Mouse (Mus musculus) heart, postnatal 25 days (tissue): ENCODE measurements around the gene Atg7. TPM values are rescaled to one million over a fixed set of nuclear protein-coding genes. Genes with fewer than 3 reads are reported as not detected.

Experiments used
- DNase-seq: peaks from one replicate; pipeline ENCODE4 v3.0.0; 2022; ENCODE audit warnings: low spot score
- intact Hi-C: fragments of 180-260 bp; cut with DNase I; formaldehyde crosslinking; loops from one replicate; pipeline ENCODE4 v1.15.1; 2025
- total RNA-seq, 2 experiments: library from RNA; stranded (reverse); gene quantifications; 2 replicates each; pipeline ENCODE4 v1.2.3; 2021

Atg7 gene
- total RNA-seq, 2 experiments from 2014 or later = 9.5 to 10.8 TPM

DNA sequence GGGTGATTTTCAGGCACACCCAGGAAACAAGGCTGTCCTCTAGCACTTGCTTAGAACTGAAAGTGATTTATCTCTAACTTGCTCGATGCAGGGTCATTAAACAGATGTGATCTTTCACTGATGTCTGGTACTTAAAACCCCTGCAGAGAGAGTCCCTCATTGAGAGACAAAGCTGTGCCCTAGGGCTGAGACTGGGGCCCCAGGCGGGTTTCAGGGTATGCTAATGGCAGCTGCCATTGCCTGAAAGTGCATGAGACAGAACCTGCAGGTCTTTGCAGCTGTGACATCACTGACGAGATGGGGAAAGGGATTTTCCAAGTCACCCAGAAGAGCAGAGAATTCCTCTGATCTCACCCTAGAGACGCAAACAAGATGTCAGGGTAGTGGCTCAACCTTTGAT is 135.0 kb downstream of the Atg7 start:
- DNase-seq = no peak
- intact Hi-C loops = no loop called here

DNA sequence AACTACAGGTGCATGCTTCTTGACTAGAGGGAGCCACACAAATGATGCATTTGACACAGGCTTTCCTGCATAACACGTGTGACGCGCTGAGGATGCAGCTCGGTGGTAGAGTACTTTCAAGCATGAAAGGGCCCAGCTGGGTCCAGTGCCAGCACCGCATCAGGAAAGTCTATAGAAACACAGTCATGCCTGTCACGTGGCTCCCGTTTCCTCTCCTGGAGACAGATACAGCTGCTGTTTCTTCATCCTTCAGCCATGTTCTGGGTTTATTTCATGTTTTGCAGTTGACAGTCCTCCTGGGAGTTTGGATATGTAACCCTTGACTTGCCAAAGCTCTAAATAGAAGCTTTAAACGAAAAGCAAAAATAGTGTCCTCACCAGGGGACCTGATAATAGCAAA is 135.8 kb downstream of the Atg7 start:
- intact Hi-C loops = no loop called here
- DNase-seq = no peak

DNA sequence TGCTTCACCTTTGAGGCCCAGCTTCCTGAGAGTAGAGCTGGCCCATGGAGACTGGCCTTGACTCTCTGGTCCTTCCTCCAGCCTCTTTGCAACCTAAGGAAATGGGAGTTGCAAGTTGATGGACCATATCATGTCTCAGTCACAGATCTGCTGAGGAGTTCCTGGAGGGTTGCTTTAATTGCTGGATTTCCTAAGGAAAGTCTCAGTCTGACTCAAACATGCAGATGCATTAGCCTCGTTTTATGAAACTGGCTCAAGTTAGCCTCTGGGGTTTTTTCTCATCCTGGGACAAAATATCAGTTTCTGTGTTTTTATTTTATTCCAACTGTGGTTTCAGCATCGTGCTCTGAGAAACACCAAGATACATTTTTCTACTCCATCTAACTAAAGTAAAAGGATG is 137.7 kb downstream of the Atg7 start:
- intact Hi-C loops = no loop called here
- no peak for DNase-seq

DNA sequence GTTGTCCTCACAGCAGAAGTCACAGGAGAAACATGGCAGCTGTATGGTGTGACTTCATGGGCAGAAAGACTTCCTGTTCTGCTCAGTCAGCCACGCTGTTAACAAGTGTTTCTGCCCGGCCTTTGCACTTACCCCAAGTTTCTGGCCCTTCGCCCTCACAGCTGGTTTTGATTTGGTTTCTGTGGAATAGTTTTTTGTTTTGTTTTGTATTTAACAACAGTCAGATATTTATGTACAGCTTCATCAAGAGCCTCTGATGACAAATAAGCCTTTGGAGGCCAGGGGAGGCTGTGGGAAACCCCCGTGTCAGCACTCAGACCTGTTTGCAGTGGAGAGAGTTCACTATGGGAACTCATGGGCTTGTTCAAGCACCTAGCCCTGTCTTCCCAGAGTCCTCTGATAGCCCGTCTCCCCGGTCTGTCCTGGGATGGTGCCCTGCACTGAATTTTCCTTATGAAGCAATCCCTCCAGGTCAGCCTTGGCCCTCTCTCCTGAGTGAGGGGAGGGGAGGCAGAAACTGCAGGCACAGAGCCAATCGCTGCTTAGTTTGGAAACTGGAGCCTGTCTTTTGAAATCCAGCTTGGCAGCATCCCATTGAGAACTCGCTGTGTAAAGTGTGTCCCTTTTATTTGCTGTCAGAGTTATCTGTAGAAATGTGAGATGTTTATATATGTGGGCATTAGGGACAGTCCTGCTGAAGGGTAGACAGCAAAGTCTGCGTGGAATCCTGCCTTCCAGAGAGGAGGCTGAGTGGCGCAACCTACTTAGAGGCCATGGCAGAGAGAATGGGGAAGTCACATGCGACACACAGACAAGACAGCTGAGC is 138.7 kb downstream of the Atg7 start:
- peak; percentile 70 for DNase-seq
- intact Hi-C loops = no loop called here

DNA sequence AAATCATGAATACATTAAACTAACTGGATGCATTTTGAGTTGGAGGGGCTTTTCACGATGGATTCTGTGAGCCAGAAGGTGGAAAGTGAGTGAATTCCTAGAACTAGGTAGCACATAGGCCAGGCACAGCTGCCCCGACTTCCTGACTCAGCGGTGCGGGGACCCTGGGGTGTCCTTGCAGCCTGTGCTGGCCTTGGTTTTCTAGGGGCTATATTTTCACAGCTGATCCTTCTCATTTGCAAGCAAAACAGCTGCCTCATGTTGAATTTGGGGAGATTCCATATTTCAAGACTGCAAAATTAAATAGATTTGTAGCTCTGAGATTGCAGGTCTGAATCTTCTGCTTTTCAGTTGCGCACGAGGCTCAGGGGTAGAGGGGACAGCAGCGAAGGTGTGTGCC is 139.6 kb downstream of the Atg7 start:
- intact Hi-C loops = no loop called here
- DNase-seq = no peak

DNA sequence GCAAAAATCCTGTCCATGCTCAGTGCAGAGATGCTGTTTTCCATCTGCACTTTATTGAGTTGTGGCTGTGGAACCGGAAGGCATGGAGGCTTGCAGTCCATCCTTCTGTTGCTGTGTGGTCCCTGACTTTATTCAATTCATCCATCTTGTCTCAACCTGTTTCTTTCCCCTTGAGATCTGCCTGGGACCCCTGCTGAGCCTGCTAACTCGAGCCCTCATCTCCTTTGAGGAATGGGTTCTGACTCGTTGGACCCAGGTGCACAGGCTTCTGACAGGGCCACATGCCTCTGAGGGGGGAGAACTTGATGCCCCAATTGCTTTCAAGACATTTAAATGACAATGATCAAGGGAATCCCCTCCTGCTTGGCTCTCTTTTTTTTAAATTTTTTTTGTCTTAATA is 143.6 kb downstream of the Atg7 start:
- intact Hi-C loops = no loop called here
- DNase-seq = no peak

DNA sequence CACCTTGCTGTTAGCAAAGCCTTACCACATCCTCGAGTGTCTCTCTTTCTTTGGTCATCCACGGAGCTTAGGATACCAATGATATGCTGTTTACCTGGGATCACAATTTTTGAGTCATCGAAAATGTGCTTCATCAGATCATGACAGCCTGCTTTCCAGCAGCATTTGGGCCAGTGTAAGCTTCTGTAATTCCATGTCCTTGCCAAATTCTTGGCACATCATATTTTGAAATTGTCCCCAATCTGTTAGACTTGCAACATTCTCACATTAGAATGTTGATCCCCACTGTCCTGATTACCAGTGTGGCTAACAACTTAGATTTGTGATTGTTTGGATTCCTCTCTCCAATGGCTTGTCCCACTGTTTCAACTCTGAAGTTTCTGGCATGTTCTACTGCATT is 144.7 kb downstream of the Atg7 start:
- intact Hi-C loops = no loop called here
- no peak for DNase-seq

DNA sequence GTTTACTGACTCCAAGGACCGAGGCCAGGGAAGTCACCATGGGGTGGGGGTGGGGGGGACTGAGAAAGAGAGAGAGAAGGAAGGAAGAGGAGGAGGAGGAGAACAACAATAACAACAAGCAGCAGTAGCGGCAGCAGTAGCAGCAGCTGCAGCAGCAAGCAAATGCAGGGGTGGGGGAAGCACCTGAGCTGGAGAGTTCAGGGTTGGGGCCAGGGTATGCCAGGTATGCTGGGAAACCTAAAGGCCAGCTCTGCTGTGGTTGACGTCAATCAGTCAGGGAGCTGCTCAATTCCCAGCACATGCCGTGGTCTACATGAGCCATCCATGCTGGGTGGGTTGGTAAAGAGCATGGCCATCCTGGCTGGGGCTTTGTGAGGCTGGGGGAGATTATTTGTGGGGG is 145.8 kb downstream of the Atg7 start:
- DNase-seq = no peak
- intact Hi-C loops = no loop called here

DNA sequence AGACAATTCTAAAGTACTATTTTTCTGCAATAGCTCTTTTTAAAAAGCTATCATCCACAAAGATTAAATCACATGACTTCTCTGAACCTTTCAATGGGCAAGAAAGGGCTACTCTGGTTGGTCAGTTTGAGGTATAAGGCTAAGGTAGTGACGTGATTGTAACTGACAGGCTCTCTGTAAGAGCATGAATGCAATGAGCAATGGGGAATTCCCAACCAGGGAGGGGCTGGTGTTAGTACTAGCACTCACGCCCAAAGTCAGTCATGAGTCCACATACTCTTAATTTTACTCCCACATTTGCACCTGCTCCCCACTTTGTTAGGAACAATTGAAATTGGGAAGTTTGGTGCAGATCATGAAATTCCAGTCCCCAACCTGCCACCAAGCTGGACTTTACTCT is 147.2 kb downstream of the Atg7 start:
- no peak for DNase-seq
- intact Hi-C loops = no loop called here

DNA sequence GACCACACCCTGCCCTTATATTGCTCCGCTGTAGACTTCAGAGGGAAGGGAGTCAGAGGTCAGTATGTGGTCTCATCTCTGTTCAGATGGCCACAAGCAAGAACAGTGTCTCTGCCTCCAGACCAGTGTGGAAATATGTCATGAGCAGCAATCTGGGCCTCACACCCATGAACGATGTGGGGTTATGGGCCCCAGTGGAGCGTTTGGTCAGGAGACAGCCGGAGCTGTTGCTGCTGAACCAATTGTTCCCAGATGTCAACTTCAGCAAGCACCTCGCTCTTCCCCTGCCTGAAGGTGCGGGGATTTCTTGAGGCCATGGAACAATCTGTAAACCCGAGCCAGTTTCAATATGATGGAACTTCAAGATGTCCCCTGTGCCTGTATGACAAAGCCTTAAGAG is 148.0 kb downstream of the Atg7 start:
- no peak for DNase-seq
- intact Hi-C loops = no loop called here

DNA sequence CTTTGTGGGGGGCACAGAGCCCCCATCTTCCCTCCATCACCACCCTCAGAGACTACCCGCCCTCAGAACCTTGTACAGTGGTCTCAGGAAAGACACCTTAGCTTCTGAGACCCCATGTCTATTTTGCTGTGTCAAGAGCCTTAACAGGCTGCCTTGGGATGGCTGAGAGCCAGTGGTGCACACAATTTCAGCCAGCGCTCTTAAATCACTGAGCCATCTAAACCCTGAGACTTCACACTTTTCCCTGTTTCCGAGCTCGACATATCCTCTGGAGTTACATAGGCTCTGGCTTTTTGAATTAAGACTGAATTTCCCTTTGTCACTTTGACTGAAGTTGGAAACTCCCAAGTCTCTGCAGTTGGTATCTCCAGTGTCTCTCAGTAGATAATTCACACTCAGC is 148.9 kb downstream of the Atg7 start:
- intact Hi-C loops = no loop called here
- no peak for DNase-seq

DNA sequence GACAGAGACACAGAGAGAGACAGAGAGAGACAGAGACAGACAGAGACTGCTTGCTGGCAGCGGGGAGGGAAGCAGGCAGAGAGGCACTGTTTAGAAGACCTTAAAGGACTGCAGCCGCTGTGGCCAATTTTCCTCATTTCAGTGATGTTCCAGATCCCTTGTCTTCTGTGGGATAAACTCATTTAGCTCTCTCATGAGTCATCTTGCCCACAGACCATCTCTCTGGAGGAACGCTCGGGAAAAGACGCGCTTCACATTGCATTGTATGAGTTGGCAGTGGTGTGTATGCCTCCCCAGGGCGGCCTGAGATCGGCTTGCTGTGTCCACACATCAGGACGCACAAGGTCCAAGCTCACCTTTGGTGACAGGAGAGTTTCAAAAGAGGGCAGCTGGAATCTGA is 151.8 kb downstream of the Atg7 start:
- intact Hi-C loops = no loop called here
- DNase-seq = no peak

DNA sequence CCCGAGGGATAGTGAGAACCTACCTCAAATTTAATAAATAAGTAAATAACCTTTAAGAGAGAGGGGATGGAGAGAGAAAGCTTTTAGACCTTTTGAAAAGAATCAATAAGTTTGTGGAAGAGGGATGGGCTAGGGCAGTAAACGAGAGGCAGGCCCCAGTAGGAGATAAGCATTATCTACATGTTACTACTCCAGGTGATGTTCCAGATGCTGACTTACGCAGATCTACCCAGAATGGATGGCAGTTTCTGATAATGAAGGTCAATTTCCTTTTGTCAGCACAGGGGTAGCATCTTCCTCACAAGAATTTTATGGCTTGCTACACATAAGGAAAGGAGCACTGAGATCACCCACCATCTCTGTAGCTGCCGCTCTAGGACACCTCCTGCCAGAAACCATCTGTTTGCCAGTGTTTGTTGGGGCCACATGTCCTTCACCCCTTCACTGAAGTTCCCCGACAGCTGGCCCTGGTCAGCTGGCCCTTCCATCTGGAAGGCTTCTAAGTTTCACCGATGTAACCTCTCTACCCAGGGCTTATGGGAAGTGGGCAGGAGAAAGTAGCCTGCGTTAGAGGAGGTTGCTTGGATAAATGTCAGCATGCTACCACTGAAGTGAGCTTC is 152.9 kb downstream of the Atg7 start:
- DNase-seq = no peak

DNA sequence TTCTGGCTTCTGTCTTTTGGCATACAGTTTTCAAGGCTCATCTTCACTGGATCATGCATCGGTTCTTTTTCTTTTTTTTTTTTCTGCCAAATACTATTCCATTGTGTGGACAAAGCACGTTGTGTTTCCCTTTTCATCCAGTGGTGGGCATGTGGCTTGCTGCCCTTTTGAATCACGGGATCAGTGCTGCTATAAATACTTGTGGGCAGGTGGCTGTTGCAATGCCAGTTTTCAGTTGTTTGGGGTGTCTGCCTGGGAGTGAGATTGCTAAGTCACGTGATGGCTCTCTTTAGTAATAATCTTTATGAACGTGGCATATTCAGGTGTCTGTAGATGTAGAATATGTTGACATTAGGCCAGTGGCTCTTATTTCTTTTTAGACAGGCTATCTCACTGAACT is 155.0 kb downstream of the Atg7 start:
- intact Hi-C loops = no loop called here
- DNase-seq = no peak

More for the DNA sequence above, 152.9 kb downstream of the Atg7 start:
- intact Hi-C loops = no loop called here

DNA sequence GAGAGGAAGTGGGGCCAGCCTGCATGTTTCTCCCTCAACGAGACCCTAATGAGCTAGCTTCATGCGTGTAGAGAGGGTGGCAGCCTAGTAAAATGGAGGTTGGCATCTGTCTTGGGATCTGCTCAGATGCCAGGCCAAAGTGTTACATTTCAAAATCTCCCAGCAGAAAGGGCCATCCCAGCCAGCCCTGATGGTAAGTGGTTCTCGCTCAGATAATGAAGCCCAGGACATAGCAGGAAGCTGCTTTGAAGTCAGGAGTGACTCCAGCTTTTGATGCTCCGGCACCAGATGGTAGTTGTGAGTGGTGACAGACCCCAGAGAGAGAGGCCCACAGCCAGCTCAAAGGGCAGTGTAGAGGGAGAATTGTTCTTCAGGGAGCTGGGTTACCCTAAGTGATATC is 155.8 kb downstream of the Atg7 start:
- intact Hi-C loops = no loop called here
- no peak for DNase-seq

DNA sequence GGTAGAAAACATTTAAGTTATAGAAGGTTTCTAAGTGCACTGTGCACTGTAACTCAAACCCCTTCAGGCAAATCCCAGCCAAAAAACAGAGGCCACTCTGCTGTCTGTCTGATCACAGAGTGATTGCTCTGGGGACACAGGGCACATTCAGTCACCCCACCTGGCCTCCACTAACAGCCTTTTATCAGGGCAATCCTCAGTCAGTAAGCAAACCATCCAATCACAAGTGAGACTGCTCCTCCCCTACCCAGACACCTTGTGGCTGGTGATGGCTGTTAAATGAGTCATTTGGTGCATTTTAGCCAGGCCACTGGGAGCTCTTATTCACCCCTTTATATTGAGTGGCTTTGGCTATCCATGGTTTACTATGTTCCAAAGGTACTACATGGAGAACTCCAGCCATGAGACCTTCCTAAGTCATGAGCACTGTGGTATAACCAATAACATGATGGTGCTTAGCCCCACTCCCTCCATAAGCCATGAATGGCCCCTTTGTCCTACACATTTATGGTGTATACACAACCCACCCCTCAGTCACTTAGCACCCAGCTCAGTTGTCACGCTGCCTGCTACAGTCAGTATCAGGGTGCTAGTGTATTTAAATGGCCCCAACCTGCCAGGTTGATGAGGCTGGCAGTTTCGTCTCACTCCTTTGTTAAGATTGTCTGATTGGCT is 157.5 kb downstream of the Atg7 start:
- DNase-seq = no peak
- intact Hi-C loops = no loop called here

DNA sequence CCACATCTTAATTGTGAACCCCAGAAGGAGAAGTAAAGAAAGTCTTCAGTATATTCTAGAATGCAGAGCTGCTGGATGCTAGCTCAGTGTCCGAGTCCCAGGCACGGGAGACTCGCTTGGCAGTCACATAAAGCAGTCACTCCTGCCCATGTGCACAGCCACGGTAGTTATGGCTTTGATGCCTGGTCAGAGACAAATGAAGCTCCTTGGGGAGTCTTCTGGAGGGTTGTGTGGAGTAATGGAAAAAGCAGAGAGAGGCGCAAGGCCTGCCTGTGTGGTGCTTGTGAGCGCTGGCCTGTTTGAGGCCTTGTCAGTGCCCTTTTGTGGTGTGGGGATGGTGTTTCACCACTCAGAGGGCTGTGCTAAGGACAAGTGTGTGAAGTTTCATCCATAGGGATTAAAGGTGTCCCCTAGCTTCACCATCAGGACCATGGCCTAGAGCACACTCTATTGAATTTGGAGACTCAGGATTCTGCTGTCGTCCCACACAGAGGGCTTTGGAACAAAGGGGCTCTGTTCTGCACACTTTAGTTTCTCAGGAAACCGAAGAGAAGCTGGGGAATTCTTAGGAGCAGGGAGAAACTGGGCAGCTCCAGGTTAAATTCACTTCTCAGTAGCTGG is 161.1 kb downstream of the Atg7 start:
- no peak for DNase-seq
- intact Hi-C loops = no loop called here

DNA sequence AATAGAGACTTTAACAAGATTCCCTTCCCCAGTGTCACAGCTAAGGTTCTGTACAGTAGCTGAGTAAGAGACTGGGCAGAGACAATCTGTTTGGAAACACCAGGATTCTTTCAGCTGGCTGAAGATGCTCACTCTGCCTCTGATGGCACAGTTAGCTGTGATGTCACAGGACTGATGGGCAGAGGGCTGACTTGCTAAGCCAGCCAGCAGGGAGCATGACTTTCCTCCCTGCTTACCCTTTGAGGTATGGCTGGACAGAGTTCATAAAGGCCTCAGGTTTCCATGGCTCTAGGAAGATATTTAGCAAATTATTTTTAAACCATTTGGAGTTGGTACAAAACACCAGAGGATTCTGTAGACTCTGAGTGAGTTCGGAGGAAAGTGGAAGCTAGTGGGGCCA is 162.0 kb downstream of the Atg7 start:
- intact Hi-C loops = no loop called here
- DNase-seq = no peak

DNA sequence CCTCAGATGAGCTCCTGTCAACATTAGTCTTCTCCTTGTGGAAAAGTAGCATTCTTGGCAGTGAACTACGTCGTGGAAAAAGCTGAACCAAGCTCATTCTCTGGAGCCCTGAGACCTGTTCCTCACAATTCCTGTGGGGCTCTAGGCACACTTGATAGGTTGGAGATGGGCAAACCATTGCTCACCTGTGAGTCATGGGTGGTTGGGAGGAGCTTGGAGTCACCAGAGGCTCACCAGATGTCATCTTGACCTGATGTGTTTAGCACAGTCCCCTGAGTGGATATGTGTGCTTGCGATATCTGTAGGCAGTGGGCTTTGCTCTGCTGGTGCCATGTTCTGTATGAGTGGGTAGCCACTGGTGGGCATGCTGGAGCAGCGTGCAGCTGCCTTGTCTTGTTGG is 163.0 kb downstream of the Atg7 start:
- DNase-seq = no peak
- intact Hi-C loops = loop anchor here (2.0 kb wide), 1 partner anchor 77 kb away; no protein-coding TSS in a partner anchor

DNA sequence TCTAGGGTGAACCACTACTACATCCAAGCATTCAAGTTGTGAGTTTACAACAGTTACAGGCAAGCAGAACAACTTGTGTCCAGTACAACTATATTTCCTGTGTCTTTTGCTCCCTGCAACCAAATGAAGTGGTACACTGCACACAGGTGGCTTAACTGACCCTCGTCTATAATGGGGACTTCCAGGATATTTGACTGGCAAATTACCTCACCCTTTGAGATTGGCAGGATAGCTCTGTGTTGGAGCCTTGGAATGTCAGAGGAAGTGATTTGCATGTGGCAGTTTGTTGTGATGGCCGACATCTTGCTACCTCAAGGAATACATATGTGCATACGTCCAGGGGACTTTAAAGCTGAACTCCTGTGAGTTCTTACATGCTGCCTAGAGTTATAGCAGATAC is 164.6 kb downstream of the Atg7 start:
- no peak for DNase-seq
- intact Hi-C loops = loop anchor here (2.0 kb wide), 1 partner anchor 79 kb away; no protein-coding TSS in a partner anchor
